Mouse (Mus musculus) spleen, postnatal 36 days (tissue): ENCODE results near the gene Timm10b.

Source experiments
- DNase-seq, 2 experiments: peaks; one replicate each; pipeline ENCODE4 v3.0.0; 2022; ENCODE audit warnings: low spot score in 2 of 2, mixed read lengths in 1 of 2

Gene Timm10b

GRCm38 (mm10) chr7:105639756-105640155 lies at the start of gene Timm10b:
Timm10b (plus strand) TSS chr7:105640056.
- DNase-seq, result no peak

- no peak for DNase-seq
Measured at GRCm38 (mm10) chr7:105590097-105590496, 49.8 kb upstream of the Timm10b start.

- DNase-seq, result peak; percentile 43 to 48
Measured at GRCm38 (mm10) chr7:105602860-105603623, 36.8 kb upstream of the Timm10b start.

- DNase-seq, result no peak
Measured at GRCm38 (mm10) chr7:105608467-105608866, 31.4 kb upstream of the Timm10b start.

- no peak for DNase-seq
Measured at GRCm38 (mm10) chr7:105611767-105612166, 28.1 kb upstream of the Timm10b start.

- DNase-seq, result no peak
Measured at GRCm38 (mm10) chr7:105614400-105614799, 25.5 kb upstream of the Timm10b start.

- DNase-seq, result no peak
Measured at GRCm38 (mm10) chr7:105615720-105616119, 24.1 kb upstream of the Timm10b start.

- no peak for DNase-seq
Measured at GRCm38 (mm10) chr7:105616561-105616960, 23.3 kb upstream of the Timm10b start.

GRCm38 (mm10) chr7:105617810-105618209 lies 22.0 kb upstream of the Timm10b start:
- no peak for DNase-seq

- DNase-seq, result no peak
Measured at GRCm38 (mm10) chr7:105619701-105620100, 20.2 kb upstream of the Timm10b start.

GRCm38 (mm10) chr7:105621053-105621452 lies 18.8 kb upstream of the Timm10b start:
- no peak for DNase-seq

GRCm38 (mm10) chr7:105621646-105622292 lies 18.1 kb upstream of the Timm10b start:
- DNase-seq, result no peak

- no peak for DNase-seq
Measured at GRCm38 (mm10) chr7:105625397-105625796, 14.5 kb upstream of the Timm10b start.

GRCm38 (mm10) chr7:105628633-105629032 lies 11.2 kb upstream of the Timm10b start:
- DNase-seq, result peak; percentile 35 to 40

GRCm38 (mm10) chr7:105632551-105632972 lies 7.3 kb upstream of the Timm10b start:
- no peak for DNase-seq

- DNase-seq, result peak; percentile 80 to 84
Measured at GRCm38 (mm10) chr7:105633127-105633800, 6.6 kb upstream of the Timm10b start, which contains the start of gene Trim3. Trim3 (minus strand) TSS chr7:105633571.

GRCm38 (mm10) chr7:105633801-105634135 lies 6.1 kb upstream of the Timm10b start:
- DNase-seq, result no peak

GRCm38 (mm10) chr7:105634272-105634920 lies 5.5 kb upstream of the Timm10b start:
- DNase-seq, result no peak

GRCm38 (mm10) chr7:105635726-105636125 lies 4.1 kb upstream of the Timm10b start:
- no peak for DNase-seq

- DNase-seq, result no peak
Measured at GRCm38 (mm10) chr7:105638776-105639175, 1.1 kb upstream of the Timm10b start.

- DNase-seq, result no peak
Measured at GRCm38 (mm10) chr7:105639304-105639703, 552 bp upstream of the Timm10b start.
